Comparison of ENCODE assay signal across 31 mouse cellular contexts in the genomic region with DNA sequence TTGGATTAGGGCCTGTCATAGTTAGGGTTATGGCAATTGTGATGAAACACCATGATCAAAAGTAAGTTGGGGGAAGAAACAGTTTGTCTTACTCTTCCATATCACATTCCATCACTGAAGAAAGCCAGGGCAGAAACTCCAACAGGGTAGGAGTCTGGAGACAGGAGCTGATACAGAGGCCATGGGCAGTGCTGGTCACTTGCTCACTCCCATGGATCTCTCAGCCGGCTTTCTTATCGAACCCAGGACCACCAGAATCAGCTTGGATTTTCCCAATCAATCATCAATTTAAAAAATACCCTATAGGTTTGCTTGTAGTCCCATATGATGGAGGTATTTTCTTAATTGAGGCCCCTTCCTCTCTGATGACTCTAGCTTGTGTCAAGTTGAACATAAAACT. TPM values are rescaled to one million over a fixed set of nuclear protein-coding genes. Genes with fewer than 3 reads are reported as not detected.
"Had no signal": no experiment of that assay in that cellular context is flagged by ENCODE, and none has a peak within 500 bp of the region (broad histone marks: within the 10 kb centered on the region; RNA-seq: fewer than 3 reads in every experiment).

No protein-coding gene starts in this region.

- H3K27me3 ChIP-seq: embryonic facial prominence, embryonic 12.5 days; embryonic facial prominence, embryonic 13.5 days; embryonic facial prominence, embryonic 15.5 days; forebrain, embryonic 12.5 days; forebrain, embryonic 15.5 days had no signal

- H3K27ac ChIP-seq: embryonic facial prominence, embryonic 10.5 days; embryonic facial prominence, embryonic 12.5 days; embryonic facial prominence, embryonic 13.5 days; embryonic facial prominence, embryonic 15.5 days; forebrain, embryonic 10.5 days; forebrain, embryonic 12.5 days; forebrain, embryonic 13.5 days; forebrain, embryonic 15.5 days; gastrocnemius, adult 2 months; heart, adult 2 months had no signal

- H3K4me2 ChIP-seq: embryonic facial prominence, embryonic 12.5 days; embryonic facial prominence, embryonic 13.5 days; embryonic facial prominence, embryonic 15.5 days; forebrain, embryonic 12.5 days; forebrain, embryonic 13.5 days; forebrain, embryonic 15.5 days had no signal

- H3K9me3 ChIP-seq: embryonic facial prominence, embryonic 10.5 days; embryonic facial prominence, embryonic 12.5 days; embryonic facial prominence, embryonic 13.5 days; embryonic facial prominence, embryonic 15.5 days; forebrain, embryonic 10.5 days; forebrain, embryonic 12.5 days; forebrain, embryonic 13.5 days; forebrain, embryonic 15.5 days had no signal

- H3K4me1 ChIP-seq: forebrain, embryonic 13.5 days; forebrain, embryonic 15.5 days had no signal

- H3K9ac ChIP-seq: embryonic facial prominence, embryonic 12.5 days; embryonic facial prominence, embryonic 13.5 days; embryonic facial prominence, embryonic 15.5 days; forebrain, embryonic 12.5 days; forebrain, embryonic 13.5 days; forebrain, embryonic 15.5 days; forebrain, postnatal 0 days had no signal

- H3K4me3 ChIP-seq: embryonic facial prominence, embryonic 10.5 days; embryonic facial prominence, embryonic 12.5 days; embryonic facial prominence, embryonic 13.5 days; embryonic facial prominence, embryonic 15.5 days; erythroblast, embryonic 14.5 days; forebrain, embryonic 10.5 days; forebrain, embryonic 12.5 days; forebrain, embryonic 13.5 days; forebrain, embryonic 15.5 days; gastrocnemius, adult 2 months; heart, adult 2 months had no signal

- ATAC-seq: forebrain, embryonic 13.5 days; forebrain, embryonic 14.5 days; forebrain, embryonic 15.5 days; forebrain, embryonic 16.5 days; forebrain, postnatal 0 days had no signal

- DNase-seq: cerebellum, adult 2 months; cerebellum, adult 8-10 months; cerebellum, adult 9-10 months; cerebellum, adult 9-11 months; cerebellum, postnatal 10 days; cerebellum, postnatal 14 days; cerebellum, postnatal 25 days; cerebellum, postnatal 36 days; embryo, embryonic 11 days; forebrain, postnatal 0 days; gastrocnemius, adult 2 months; gastrocnemius, postnatal 10 days; gastrocnemius, postnatal 14 days; gastrocnemius, postnatal 25 days; gastrocnemius, postnatal 36 days; heart, adult 18-20 months; heart, adult 2 months had no signal

- H3K36me3 ChIP-seq: embryonic facial prominence, embryonic 10.5 days; embryonic facial prominence, embryonic 12.5 days; embryonic facial prominence, embryonic 13.5 days; embryonic facial prominence, embryonic 15.5 days; forebrain, embryonic 10.5 days; forebrain, embryonic 12.5 days; forebrain, embryonic 15.5 days had no signal

RNA-seq across cellular contexts. Expression of gene Slamf9, which starts 21.3 kb away (rescaled TPM):
- total RNA-seq: common myeloid progenitor, adult 5-6 weeks; gastrocnemius, adult 8-10 months; granulocyte monocyte progenitor cell, adult 5-6 weeks had no signal
- polyA plus RNA-seq: embryonic facial prominence, embryonic 10.5 days; embryonic facial prominence, embryonic 13.5 days; erythroblast, embryonic 14.5 days; forebrain, embryonic 10.5 days; forebrain, embryonic 12.5 days; forebrain, embryonic 15.5 days; forebrain, embryonic 16.5 days had no signal

RNA-seq across cellular contexts. Expression of gene Igsf9, which starts 27.8 kb away (rescaled TPM):
- total RNA-seq: granulocyte monocyte progenitor cell, adult 5-6 weeks had no signal
- polyA plus RNA-seq: erythroblast, embryonic 14.5 days had no signal
